Mouse (Mus musculus): ENCODE results near the gene Crmp1. TPM values are rescaled to one million over a fixed set of nuclear protein-coding genes. Genes with fewer than 3 reads are reported as not detected.

Crmp1 gene
- total and polyA plus RNA-seq, 3 experiments, result 3.3 to 19.6 (median 10.5) TPM

DNA sequence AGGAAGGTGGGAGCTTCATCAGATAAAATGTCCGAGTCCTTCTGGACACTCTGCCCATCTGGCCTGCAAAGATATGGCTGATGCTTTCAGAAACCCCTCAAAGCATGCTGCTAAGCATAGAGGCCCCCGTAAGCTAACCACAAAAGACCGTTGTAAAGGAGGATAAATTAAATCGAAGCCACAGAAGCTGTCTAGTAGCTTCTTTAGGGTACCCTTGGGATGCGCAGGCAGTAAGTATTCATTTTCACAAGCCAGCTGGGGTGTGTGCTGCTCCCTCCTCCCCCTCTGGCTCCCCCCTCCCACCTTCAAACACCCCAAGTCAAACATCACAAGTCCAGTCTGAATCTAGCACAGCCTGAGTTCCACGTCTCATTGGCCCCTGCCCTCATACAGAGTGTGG, 27.1 kb upstream of the Crmp1 start:
- no peaks in the 10 kb centered on the region for H3K9me3 ChIP-seq (replicated peaks; ENCODE audit: low read length)
- H3K9ac ChIP-seq (ENCODE audit: insufficient read depth, low read depth), result no peak overlapping the region
- H3K4me1 ChIP-seq (ENCODE audit: control insufficient read depth in 1 of 2, insufficient read depth in 2 of 2), result no peaks in the 10 kb centered on the region; a peak in 1 of 4 replicates
- H3K27me3 ChIP-seq (replicated peaks), result peaks cover 66% of the 10 kb centered on the region
- in situ Hi-C loops (cut with MboI; ENCODE audit: low pct_ligation_motif_present, low pct_unique_long_range_greater_than_20kb, low sequenced_read_pairs) (no loop called here), dilution Hi-C loops (cut with MboI; ENCODE audit: extremely low pct_ligation_motif_present, extremely low pct_unique_long_range_greater_than_20kb, low sequenced_read_pairs) (no loop called here)
- no peak for DNase-seq (ENCODE audit: extremely low read depth)
- H3K36me3 ChIP-seq (replicated peaks in 1 of 2; ENCODE audit: control insufficient read depth in 1 of 2, insufficient read depth in 1 of 2, low read length in 1 of 2), result no peaks in the 10 kb centered on the region
- H3K79me2 ChIP-seq (replicated peaks; ENCODE audit: control insufficient read depth, extremely low read depth, insufficient read depth, poor library complexity, severe bottlenecking), result no peaks in the 10 kb centered on the region
- TF ChIP-seq MAZ (IDR thresholded peaks at IDR 0.05; ENCODE audit: low read depth, low read length) (no peak), ETS1 (conservative IDR thresholded peaks at IDR 0.05; ENCODE audit: low read depth, low read length) (no peak), SIN3A (IDR thresholded peaks at IDR 0.05; ENCODE audit: low read length) (no peak), POLR2A (IDR thresholded peaks at IDR 0.05; ENCODE audit: low read depth, low read length) (no peak), ZKSCAN1 (IDR thresholded peaks at IDR 0.05; ENCODE audit: borderline replicate concordance, low read depth, low read length) (no peak), KAT2A (IDR thresholded peaks at IDR 0.05; ENCODE audit: insufficient replicate concordance, low read length) (no peak), USF1 (IDR thresholded peaks at IDR 0.05; ENCODE audit: low read depth, low read length) (no peak), NELFE (IDR thresholded peaks at IDR 0.05; ENCODE audit: low read depth, low read length) (no peak), ZC3H11A (IDR thresholded peaks at IDR 0.05; ENCODE audit: low read depth, low read length) (no peak), PAX5 (IDR thresholded peaks at IDR 0.05; ENCODE audit: low read length) (no peak), EP300 (IDR thresholded peaks at IDR 0.05; ENCODE audit: low read length) (no peak), ZMIZ1 (IDR thresholded peaks at IDR 0.05; ENCODE audit: low read depth, low read length) (no peak), GABPA (IDR thresholded peaks at IDR 0.05; ENCODE audit: insufficient replicate concordance, low read depth, low read length) (no peak), CHD1 (IDR thresholded peaks at IDR 0.05; ENCODE audit: low read depth, low read length) (no peak), ELF1 (IDR thresholded peaks at IDR 0.05; ENCODE audit: low read depth, low read length) (no peak), TCF12 (IDR thresholded peaks at IDR 0.05; ENCODE audit: low read depth, low read length) (no peak), USF2 (conservative IDR thresholded peaks at IDR 0.05; ENCODE audit: low read depth, low read length) (no peak)
- no peak overlapping the region for H3K27ac ChIP-seq (ENCODE audit: insufficient read depth, low read depth)
- no peak overlapping the region for H3K4me3 ChIP-seq (replicated peaks in 1 of 3; ENCODE audit: low read depth in 2 of 3, low read length in 2 of 3, poor library complexity in 1 of 3)
- H3K4me2 ChIP-seq (ENCODE audit: insufficient read depth, low read depth, poor library complexity, severe bottlenecking), result no peak overlapping the region

DNA sequence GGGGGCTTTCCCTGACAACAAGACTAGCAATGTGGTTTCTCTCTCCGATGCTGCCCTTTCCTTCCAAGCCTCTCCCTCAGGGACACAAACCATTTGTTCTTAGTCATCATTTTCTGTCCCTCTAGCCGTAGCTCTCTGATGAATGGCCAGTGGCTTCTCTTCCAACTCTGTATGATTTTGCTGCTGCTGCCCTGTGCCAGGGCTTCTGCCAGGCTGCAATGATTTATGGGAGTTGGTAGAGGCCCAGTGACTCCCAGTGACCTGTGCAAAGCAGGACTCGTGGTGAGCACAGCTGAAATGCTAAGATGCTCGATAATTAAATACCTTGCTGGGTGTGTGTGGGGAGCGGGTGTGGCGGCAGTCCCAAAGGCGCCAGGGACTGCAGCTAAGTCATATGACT, 26.5 kb upstream of the Crmp1 start:
- dilution Hi-C loops (cut with MboI; ENCODE audit: extremely low pct_ligation_motif_present, extremely low pct_unique_long_range_greater_than_20kb, low sequenced_read_pairs), result no loop called here
- Histone ChIP-seq H3K27me3 (replicated peaks) (peaks cover 64% of the 10 kb centered on the region), H3K4me2 (ENCODE audit: insufficient read depth, low read depth, poor library complexity, severe bottlenecking) (no peak overlapping the region), H3K4me3 (replicated peaks in 1 of 3; ENCODE audit: low read depth in 2 of 3, low read length in 2 of 3, poor library complexity in 1 of 3) (no peak overlapping the region), H3K4me1 (ENCODE audit: control insufficient read depth in 1 of 2, insufficient read depth in 2 of 2) (no peaks in the 10 kb centered on the region; a peak in 1 of 4 replicates), H3K27ac (ENCODE audit: insufficient read depth, low read depth) (no peak overlapping the region), H3K79me2 (replicated peaks; ENCODE audit: control insufficient read depth, extremely low read depth, insufficient read depth, poor library complexity, severe bottlenecking) (no peaks in the 10 kb centered on the region), H3K9me3 (replicated peaks; ENCODE audit: low read length) (no peaks in the 10 kb centered on the region), H3K36me3 (replicated peaks in 1 of 2; ENCODE audit: control insufficient read depth in 1 of 2, insufficient read depth in 1 of 2, low read length in 1 of 2) (no peaks in the 10 kb centered on the region), H3K9ac (ENCODE audit: insufficient read depth, low read depth) (no peak overlapping the region)
- TF ChIP-seq JUND (conservative IDR thresholded peaks at IDR 0.05; ENCODE audit: low read depth, low read length), result no peak
- TF ChIP-seq HCFC1 (IDR thresholded peaks at IDR 0.05; ENCODE audit: low read depth, low read length), result no peak
- no peak for TF ChIP-seq GABPA (IDR thresholded peaks at IDR 0.05; ENCODE audit: insufficient replicate concordance, low read depth, low read length)
- TF ChIP-seq SMC3 (IDR thresholded peaks at IDR 0.05; ENCODE audit: low read depth, low read length), result no peak
- no peak for TF ChIP-seq ZKSCAN1 (IDR thresholded peaks at IDR 0.05; ENCODE audit: borderline replicate concordance, low read depth, low read length)
- no peak for TF ChIP-seq CTCF (conservative IDR thresholded peaks at IDR 0.05 in 1 of 2, IDR thresholded peaks at IDR 0.05 in 1 of 2; ENCODE audit: low read depth in 2 of 2, low read length in 2 of 2)
- TF ChIP-seq ZC3H11A (IDR thresholded peaks at IDR 0.05; ENCODE audit: low read depth, low read length), result no peak
- TF ChIP-seq EP300 (IDR thresholded peaks at IDR 0.05; ENCODE audit: low read length), result no peak
- no peak for TF ChIP-seq POLR2A (IDR thresholded peaks at IDR 0.05; ENCODE audit: low read depth, low read length)
- no peak for TF ChIP-seq TCF12 (IDR thresholded peaks at IDR 0.05; ENCODE audit: low read depth, low read length)
- no peak for TF ChIP-seq USF2 (conservative IDR thresholded peaks at IDR 0.05; ENCODE audit: low read depth, low read length)
- TF ChIP-seq USF1 (IDR thresholded peaks at IDR 0.05; ENCODE audit: low read depth, low read length), result no peak
- TF ChIP-seq E2F4 (IDR thresholded peaks at IDR 0.05; ENCODE audit: insufficient replicate concordance, low read depth, low read length), result no peak
- TF ChIP-seq IRF4 (IDR thresholded peaks at IDR 0.05; ENCODE audit: low read depth, low read length), result no peak
- TF ChIP-seq RCOR1 (conservative IDR thresholded peaks at IDR 0.05; ENCODE audit: low read depth, low read length), result no peak
- TF ChIP-seq NRF1 (IDR thresholded peaks at IDR 0.05; ENCODE audit: low read depth, low read length), result no peak
- TF ChIP-seq ZNF384 (IDR thresholded peaks at IDR 0.05; ENCODE audit: low read depth, low read length), result no peak
- no peak for TF ChIP-seq POLR2AphosphoS2 (IDR thresholded peaks at IDR 0.05; ENCODE audit: low read depth, low read length)
- no peak for TF ChIP-seq MAZ (IDR thresholded peaks at IDR 0.05; ENCODE audit: low read depth, low read length)
- no peak for DNase-seq (ENCODE audit: extremely low read depth)
- in situ Hi-C loops (cut with MboI; ENCODE audit: low pct_ligation_motif_present, low pct_unique_long_range_greater_than_20kb, low sequenced_read_pairs), result no loop called here

Measured in CH12.LX (cell line).